Mouse (Mus musculus) stomach, postnatal 0 days (tissue): Measurements from ENCODE around the gene Gm26558.

Experiments
- CTCF ChIP-seq: IDR thresholded peaks from 2 replicates; pipeline ENCODE4 v1.5.1; 2016; ENCODE audit warnings: antibody characterized with exemption, low read depth, mild to moderate bottlenecking, moderate library complexity
- EP300 ChIP-seq: optimal IDR thresholded peaks from 2 replicates; pipeline ENCODE3; 2016; ENCODE audit warnings: antibody characterized with exemption

DNA sequence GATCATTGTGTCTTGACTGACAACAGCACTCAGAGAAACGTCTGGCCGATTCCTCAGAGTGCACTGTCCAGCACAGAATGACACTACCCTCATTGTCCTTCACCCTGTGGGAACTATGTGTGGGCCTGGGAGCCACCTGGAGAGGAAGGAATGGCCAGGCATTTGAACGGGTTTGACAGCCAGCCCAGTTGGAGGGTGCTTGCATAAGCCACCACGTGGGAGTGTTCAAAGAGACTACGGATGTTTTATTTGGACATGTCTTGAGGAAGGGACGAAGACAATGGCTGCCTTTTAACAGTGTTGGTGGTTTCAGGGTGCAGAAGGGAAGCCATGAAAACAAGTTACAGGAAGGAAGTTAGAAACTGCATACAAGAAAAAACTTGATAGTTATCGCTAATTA lies 36.1 kb downstream of the Gm26558 start:
- TF ChIP-seq EP300 = no peak
- TF ChIP-seq CTCF = no peak
